Mouse (Mus musculus): Measurements from ENCODE around the gene Gdpd3. TPM values are rescaled to one million over a fixed set of nuclear protein-coding genes. Genes with fewer than 3 reads are reported as not detected.

The Gdpd3 gene
- polyA plus RNA-seq, 1 experiment from 2014 or later = 1.00 TPM

DNA sequence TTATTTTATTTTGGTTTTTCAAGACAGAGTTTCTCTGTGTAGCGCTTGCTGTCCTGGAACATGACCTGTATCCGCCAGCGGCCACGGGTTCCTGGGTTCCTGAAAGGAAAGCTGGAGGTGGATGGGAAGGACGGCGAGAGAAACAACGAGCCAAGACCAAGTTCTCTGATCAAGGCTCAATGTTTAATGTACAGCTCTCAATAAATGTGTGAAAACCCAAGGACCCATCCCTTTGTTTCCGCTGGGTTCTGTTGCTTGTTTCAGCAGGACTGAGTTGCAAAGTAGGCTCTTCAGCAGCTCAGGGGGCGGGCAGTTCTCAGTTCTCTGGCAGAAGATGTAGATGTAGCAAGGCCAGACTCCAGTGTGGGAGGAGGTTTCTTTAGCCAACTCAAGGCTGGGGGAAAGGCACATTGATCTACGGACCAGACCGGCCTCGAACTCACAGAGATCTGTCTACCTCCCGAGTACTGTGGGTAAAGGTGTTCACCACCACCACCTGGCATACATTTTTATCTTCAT, 24.1 kb upstream of the Gdpd3 start:
- Histone ChIP-seq H3K4me3 (no peak overlapping the region), H3K4me2 (replicated peaks) (no peak overlapping the region), H3K36me3 (no peaks in the 10 kb centered on the region), H3K9me3 (no peaks in the 10 kb centered on the region), H3K4me1 (no peaks in the 10 kb centered on the region; the same call in 1 of the 2 replicates), H3K9ac (no peak overlapping the region), H3K27ac (no peak overlapping the region), H3K27me3 (no peaks in the 10 kb centered on the region)
- 90% methylated on average over 13 of the region's 13 CpGs for WGBS
- no peak for ATAC-seq (ENCODE audit: insufficient number of reproducible peaks, insufficient read depth, low FRiP score, low TSS enrichment)

DNA sequence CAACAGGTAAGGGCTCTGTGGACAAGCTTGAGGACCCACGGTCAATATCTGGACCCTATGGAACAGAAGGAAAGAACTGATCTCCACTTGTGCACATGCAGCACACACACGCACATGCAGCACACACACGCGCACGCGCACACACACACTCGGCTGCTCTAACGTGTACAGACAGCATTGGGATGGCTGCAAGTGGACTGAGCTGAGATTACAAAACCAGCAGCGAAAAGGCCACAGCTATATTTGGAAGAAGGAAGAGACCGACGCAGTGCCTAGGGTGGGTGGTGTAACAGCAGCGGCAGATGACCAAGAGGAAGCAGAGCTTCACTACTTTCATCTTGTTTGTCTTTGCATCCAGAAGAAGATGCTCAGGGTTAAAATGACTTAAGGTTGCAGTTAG, 20.1 kb upstream of the Gdpd3 start:
- H3K36me3 ChIP-seq = no peaks in the 10 kb centered on the region
- 89% methylated on average over 12 of the region's 12 CpGs for WGBS
- H3K4me3 ChIP-seq = no peak overlapping the region
- H3K4me1 ChIP-seq = no peaks in the 10 kb centered on the region
- no peaks in the 10 kb centered on the region for H3K9me3 ChIP-seq
- no peak overlapping the region for H3K27ac ChIP-seq
- H3K9ac ChIP-seq = no peak overlapping the region
- no peaks in the 10 kb centered on the region for H3K27me3 ChIP-seq
- H3K4me2 ChIP-seq (replicated peaks) = no peak overlapping the region
- ATAC-seq (ENCODE audit: insufficient number of reproducible peaks, insufficient read depth, low FRiP score, low TSS enrichment) = no peak

DNA sequence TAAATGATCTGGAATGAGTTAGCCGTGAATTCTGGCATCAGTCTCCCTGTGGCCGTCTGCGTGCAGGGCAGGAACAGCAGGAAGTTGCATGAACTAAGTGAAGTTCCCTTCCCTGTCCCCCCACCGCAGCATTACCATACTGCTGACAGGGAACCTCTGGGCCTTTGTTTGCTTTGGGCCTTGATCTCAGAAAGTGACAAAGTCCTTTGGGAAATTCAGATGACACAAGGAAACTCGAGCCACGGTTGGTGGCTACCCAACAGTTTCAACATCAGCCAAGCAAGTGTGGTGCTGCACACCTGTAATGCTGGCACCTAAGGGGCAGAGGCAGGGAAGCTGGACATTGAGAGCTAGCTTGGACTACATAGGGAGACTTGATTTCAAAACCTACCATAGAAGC, 19.3 kb upstream of the Gdpd3 start:
- Histone ChIP-seq H3K9me3 (no peaks in the 10 kb centered on the region), H3K4me1 (no peaks in the 10 kb centered on the region), H3K4me3 (no peak overlapping the region), H3K27me3 (no peaks in the 10 kb centered on the region), H3K27ac (no peak overlapping the region), H3K36me3 (no peaks in the 10 kb centered on the region), H3K9ac (no peak overlapping the region), H3K4me2 (replicated peaks) (no peak overlapping the region)
- no peak for ATAC-seq (ENCODE audit: insufficient number of reproducible peaks, insufficient read depth, low FRiP score, low TSS enrichment)
- 22% methylated on average over 6 of the region's 6 CpGs for WGBS

DNA sequence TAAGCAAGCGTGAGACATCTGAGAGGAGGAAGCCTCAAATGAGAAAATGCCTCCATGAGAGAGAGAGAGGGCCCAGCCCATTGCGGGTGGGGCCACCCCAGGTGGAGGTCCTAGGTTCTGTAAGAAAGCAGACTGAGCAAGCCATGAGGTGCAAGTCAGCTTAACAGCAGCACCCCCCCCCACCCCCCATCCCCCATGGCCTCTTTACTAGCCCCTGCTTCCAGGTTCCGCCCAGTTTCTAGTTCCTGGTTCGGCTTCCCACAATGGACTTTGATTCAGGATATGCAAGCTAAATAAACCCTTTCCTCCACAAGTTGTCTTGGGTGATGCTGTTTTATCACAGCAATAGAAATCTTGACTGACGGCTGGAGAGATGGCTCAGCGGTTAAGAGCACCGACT, 17.3 kb upstream of the Gdpd3 start:
- H3K36me3 ChIP-seq = no peaks in the 10 kb centered on the region
- 76% methylated on average over 7 of the region's 7 CpGs for WGBS
- H3K9ac ChIP-seq = no peak overlapping the region; the same call in 1 of the 2 replicates
- no peak overlapping the region for H3K27ac ChIP-seq
- no peaks in the 10 kb centered on the region for H3K9me3 ChIP-seq
- no peak overlapping the region for H3K4me3 ChIP-seq
- H3K4me2 ChIP-seq (replicated peaks) = no peak overlapping the region
- no peaks in the 10 kb centered on the region for H3K27me3 ChIP-seq
- H3K4me1 ChIP-seq = no peaks in the 10 kb centered on the region
- no peak for ATAC-seq (ENCODE audit: insufficient number of reproducible peaks, insufficient read depth, low FRiP score, low TSS enrichment)

DNA sequence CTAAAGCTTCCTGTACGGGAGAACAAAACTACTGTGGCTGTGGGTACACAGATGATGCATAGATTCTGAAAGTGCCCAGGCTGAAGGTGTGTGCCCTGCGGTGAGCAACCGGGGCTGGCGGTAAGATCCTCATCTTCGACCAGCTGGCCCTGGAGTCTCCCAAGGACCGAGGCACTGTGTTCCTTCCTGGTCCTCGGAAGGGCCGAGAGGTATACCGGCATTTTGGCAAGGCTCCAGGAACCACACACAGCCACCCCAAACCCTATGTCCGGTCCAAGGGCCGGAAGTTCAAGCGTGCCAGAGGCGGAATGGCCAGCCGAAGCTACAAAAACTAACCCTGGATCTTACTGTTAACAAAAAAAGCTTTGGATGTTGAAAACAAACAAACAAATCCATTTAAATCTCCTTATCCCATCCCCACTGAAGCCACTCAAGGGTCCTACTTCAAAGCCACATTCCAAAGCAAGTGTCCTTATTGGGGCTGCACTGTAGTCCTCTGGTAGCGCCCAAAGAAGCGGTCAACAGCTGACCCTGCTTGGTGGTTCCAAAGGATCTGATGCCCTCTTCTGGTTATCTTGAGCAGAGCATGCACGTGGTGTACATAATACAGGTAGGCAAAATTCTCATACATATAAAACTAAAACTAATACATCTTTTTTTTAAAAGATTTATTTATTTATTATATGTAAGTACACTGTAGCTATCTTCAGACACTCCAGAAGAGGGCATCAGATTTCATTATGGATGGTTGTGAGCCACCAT, 16.4 kb upstream of the Gdpd3 start:
- Histone ChIP-seq H3K27ac (no peak overlapping the region), H3K27me3 (no peaks in the 10 kb centered on the region), H3K9me3 (no peaks in the 10 kb centered on the region), H3K36me3 (no peaks in the 10 kb centered on the region), H3K4me3 (no peak overlapping the region), H3K4me1 (no peaks in the 10 kb centered on the region), H3K9ac (no peak overlapping the region), H3K4me2 (replicated peaks) (no peak overlapping the region)
- WGBS = 96% methylated on average over 17 of the region's 17 CpGs
- ATAC-seq (ENCODE audit: insufficient number of reproducible peaks, insufficient read depth, low FRiP score, low TSS enrichment) = no peak

DNA sequence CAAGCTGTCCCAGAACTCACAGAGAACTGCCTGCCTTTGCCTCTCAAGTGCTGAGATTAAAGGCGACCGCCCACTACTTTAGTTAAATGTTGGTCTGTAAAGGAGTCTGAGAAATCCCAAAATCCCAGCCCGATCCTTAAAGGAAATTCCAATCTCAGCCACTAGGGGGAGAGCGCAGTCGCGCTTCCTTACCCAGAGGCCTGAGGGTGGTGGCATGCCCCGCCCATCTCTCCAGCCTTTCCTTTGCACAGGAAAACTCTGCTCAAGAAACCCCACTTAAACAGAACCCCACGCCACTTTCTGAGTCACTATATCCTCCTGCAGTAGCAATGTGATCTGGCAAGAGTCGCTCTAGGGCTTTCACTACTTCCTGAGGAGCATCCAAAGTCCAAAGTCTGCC, 11.3 kb upstream of the Gdpd3 start:
- Histone ChIP-seq H3K9me3 (no peaks in the 10 kb centered on the region), H3K36me3 (no peaks in the 10 kb centered on the region), H3K9ac (no peak overlapping the region), H3K4me3 (no peak overlapping the region), H3K27me3 (no peaks in the 10 kb centered on the region), H3K27ac (no peak overlapping the region), H3K4me2 (replicated peaks) (no peak overlapping the region), H3K4me1 (0 out of 2 replicates have a peak, but pooled peaks cover 3% of the 10 kb centered on the region)
- under 1% methylated on average over 9 of the region's 9 CpGs for WGBS
- ATAC-seq (ENCODE audit: insufficient number of reproducible peaks, insufficient read depth, low FRiP score, low TSS enrichment) = 0 out of 2 replicates have a peak, but pooled peaks have one; percentile 41

DNA sequence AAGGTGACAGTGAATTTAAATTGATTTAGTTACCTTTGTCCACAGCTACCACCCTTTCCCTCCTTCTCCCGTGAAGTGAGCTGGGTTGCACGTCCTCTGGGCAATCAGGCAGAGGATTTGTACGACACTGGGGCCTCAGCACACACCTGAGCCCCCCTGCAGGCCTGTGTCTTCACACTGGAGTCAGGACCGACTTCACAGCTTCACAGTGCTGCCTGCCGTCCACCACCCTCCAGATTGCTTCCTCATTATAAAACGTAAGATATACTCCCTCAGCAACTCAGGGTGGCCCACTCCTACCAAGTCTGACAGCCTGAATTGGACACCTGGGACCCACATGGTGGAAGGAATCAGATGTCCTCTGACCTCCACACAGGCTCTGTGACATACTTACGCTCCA, 7.6 kb upstream of the Gdpd3 start:
- H3K9ac ChIP-seq = no peak overlapping the region
- H3K27ac ChIP-seq = no peak overlapping the region
- WGBS = 44% methylated on average over 7 of the region's 7 CpGs
- H3K4me1 ChIP-seq = peaks cover 27% of the 10 kb centered on the region
- ATAC-seq (ENCODE audit: insufficient number of reproducible peaks, insufficient read depth, low FRiP score, low TSS enrichment) = no peak
- peaks cover 7% of the 10 kb centered on the region; the same call in 1 of the 2 replicates for H3K36me3 ChIP-seq
- no peaks in the 10 kb centered on the region for H3K27me3 ChIP-seq
- H3K4me2 ChIP-seq (replicated peaks) = no peak overlapping the region
- no peak overlapping the region for H3K4me3 ChIP-seq
- H3K9me3 ChIP-seq = no peaks in the 10 kb centered on the region

DNA sequence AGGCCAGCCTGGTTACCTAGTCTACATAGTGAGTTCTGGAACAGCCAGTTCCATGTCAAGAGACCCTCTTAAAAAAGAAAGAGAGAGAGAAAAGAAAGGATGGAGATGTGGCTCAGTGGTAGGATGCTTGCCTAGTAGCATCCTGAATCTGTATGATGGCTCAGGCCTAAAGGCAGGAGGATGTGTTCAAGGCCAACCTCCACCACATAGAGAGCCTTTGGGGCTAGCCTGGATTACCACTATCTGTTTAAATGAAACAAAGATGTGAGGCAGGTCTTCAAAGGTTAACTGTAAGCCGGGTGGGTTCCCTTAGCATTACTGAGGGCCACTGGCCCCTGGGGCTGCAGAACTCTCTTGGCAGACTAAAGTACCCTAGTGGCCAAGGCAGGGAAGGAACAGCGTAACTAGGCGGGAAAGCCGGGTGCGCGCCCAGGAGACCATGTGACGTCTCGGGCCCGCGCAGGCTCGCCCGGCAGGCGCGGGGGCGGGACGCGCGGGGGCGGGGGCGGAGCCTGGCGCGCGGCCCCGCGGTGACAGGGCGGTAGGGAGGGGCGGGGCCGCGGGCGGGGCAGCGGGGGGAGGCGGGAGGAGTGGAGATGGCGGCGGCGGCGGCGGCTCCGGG, 7.0 kb upstream of the Gdpd3 start, which contains the start of gene Mapk3:
Gene Mapk3, plus strand, starts transcription at position 552 of the 622 bp plus-strand sequence.
- Histone ChIP-seq H3K27me3 (no peaks in the 10 kb centered on the region), H3K9me3 (no peaks in the 10 kb centered on the region), H3K4me1 (peaks cover 27% of the 10 kb centered on the region), H3K4me3 (peak within 1 kb of the TSS; percentile 77), H3K9ac (peak within 1 kb of the TSS; percentile 87), H3K36me3 (peaks cover 14% of the 10 kb centered on the region), H3K4me2 (replicated peaks) (peak within 1 kb of the TSS; percentile 88), H3K27ac (peak within 1 kb of the TSS; percentile 86)
- ATAC-seq (ENCODE audit: insufficient number of reproducible peaks, insufficient read depth, low FRiP score, low TSS enrichment) = no peak
- WGBS = 2% methylated on average over 22 of the region's 38 CpGs

DNA sequence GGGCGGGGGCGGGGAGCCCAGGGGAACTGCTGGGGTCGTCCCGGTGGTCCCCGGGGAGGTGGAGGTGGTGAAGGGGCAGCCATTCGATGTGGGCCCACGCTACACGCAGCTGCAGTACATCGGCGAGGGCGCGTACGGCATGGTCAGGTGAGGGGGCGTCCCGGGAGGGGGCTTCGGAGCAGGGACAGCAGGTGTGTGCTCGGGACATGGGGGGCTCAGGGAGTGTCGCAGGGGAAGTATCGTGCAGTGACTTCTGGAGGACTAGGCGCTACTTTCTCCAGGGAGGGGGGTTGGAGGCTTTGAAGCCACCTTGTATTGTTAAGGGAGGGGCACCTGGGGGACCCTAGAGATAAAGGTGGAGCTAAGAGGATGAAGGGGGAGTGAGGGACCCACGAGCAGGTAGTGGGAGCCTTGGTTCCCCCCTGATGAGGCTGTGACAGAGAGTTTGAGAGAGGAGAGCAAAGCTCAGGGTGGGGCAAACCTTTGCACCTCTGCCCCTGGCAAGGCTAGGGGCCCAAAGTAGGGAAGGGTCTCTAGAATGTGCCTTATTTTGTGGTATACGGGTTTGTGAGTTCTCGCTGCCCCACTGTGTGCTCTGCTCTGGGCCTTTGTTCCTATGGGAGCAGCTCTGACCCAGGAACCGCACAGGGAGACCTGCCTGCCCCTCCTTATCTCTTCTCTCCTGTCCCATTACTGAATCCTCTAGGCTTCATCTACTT, 6.3 kb upstream of the Gdpd3 start:
- Histone ChIP-seq H3K9me3 (no peaks in the 10 kb centered on the region), H3K27ac (peak overlapping the region; percentile 86), H3K4me3 (peak overlapping the region; percentile 77), H3K4me1 (peaks cover 27% of the 10 kb centered on the region), H3K9ac (peak overlapping the region; percentile 87), H3K36me3 (peaks cover 20% of the 10 kb centered on the region), H3K27me3 (no peaks in the 10 kb centered on the region), H3K4me2 (replicated peaks) (peak overlapping the region; percentile 88)
- ATAC-seq (ENCODE audit: insufficient number of reproducible peaks, insufficient read depth, low FRiP score, low TSS enrichment) = peak; percentile 43
- under 1% methylated on average over 23 of the region's 24 CpGs for WGBS

DNA sequence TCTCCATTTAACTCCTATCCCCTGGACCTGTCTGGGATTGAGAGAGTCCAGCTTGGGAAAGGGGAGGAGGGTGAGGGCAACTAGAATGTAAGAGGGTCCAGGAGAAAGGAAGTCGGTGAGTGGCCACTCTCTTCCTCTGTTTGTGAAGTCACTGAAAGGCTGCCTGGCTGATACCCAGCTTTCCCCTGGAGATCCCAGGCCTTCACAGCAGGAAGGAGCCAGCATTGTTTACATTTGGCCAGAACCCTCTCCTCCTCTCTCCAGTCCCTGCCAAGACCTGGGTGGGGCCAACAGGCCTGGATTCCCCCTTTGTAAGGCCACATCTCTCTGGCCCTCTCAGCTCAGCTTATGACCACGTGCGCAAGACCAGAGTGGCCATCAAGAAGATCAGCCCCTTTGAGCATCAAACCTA, 5.7 kb upstream of the Gdpd3 start:
- Histone ChIP-seq H3K9ac (peak overlapping the region; percentile 87), H3K4me2 (replicated peaks) (peak overlapping the region; percentile 88), H3K27ac (peak overlapping the region; percentile 86), H3K36me3 (peaks cover 25% of the 10 kb centered on the region), H3K27me3 (no peaks in the 10 kb centered on the region), H3K4me1 (peaks cover 27% of the 10 kb centered on the region), H3K4me3 (peak overlapping the region; percentile 77), H3K9me3 (no peaks in the 10 kb centered on the region)
- ATAC-seq (ENCODE audit: insufficient number of reproducible peaks, insufficient read depth, low FRiP score, low TSS enrichment) = no peak
- 14% methylated on average over 3 of the region's 3 CpGs for WGBS

DNA sequence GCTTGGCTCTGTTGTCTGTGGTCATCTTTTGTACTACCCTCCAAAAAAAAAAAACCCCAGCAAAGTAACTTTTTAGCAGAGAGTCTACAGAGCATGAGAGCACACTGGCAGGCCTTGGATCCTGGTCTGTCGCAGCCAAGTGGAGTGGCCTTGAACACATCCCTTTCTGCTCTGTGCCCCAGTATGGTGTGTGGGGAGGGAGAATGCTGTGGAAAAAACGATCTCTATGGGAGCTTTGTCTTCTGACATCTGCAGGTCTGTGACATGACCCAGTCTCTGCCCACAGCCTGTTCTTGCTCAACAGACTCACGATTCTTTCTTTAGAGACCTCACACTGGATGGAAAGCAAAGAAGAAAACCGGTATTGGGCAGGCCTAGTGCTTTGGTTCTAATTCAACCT, 5.2 kb upstream of the Gdpd3 start:
- H3K27ac ChIP-seq = peak overlapping the region; percentile 86
- no peak for ATAC-seq (ENCODE audit: insufficient number of reproducible peaks, insufficient read depth, low FRiP score, low TSS enrichment)
- 63% methylated on average over 4 of the region's 4 CpGs for WGBS
- H3K9me3 ChIP-seq = no peaks in the 10 kb centered on the region
- peaks cover 31% of the 10 kb centered on the region for H3K36me3 ChIP-seq
- H3K4me1 ChIP-seq = peaks cover 27% of the 10 kb centered on the region
- no peak overlapping the region for H3K4me3 ChIP-seq
- H3K4me2 ChIP-seq (replicated peaks) = peak overlapping the region; percentile 88
- peak overlapping the region; percentile 87; the same call in 1 of the 2 replicates for H3K9ac ChIP-seq
- H3K27me3 ChIP-seq = no peaks in the 10 kb centered on the region
